Mouse (Mus musculus) neural tube, embryonic 12.5 days (tissue): ENCODE measurements around the gene Slc6a17. TPM values are rescaled to one million over a fixed set of nuclear protein-coding genes. Genes with fewer than 3 reads are reported as not detected.

Experiments used
- ATAC-seq: fragments of 200-750 bp; cut with Nextera tagmentation; 2 replicates; pipeline ENCODE4 v1.8.0; 2017; ENCODE audit warnings: low read depth, mild to moderate bottlenecking, moderate TSS enrichment, moderate library complexity; ENCODE audit not compliant: low FRiP score
- H3K27ac ChIP-seq: fragments of 300-500 bp; sonication (generic); 2 replicates; pipeline ENCODE4 v1.5.1; 2016
- H3K27me3 ChIP-seq: fragments of 300-500 bp; sonication (generic); replicated peaks from 2 replicates; pipeline ENCODE4 v1.6.1; 2016; ENCODE audit warnings: mild to moderate bottlenecking
- H3K36me3 ChIP-seq: fragments of 300-500 bp; sonication (generic); 2 replicates; pipeline ENCODE4 v1.6.1; 2016; ENCODE audit warnings: mild to moderate bottlenecking
- H3K4me1 ChIP-seq: fragments of 300-500 bp; sonication (generic); 2 replicates; pipeline ENCODE4 v1.6.1; 2016
- H3K4me2 ChIP-seq: fragments of 300-500 bp; sonication (generic); replicated peaks from 2 replicates; pipeline ENCODE4 v1.6.1; 2016; ENCODE audit warnings: mild to moderate bottlenecking
- H3K4me3 ChIP-seq: fragments of 300-500 bp; sonication (generic); 2 replicates; pipeline ENCODE4 v1.5.1; 2016
- H3K9ac ChIP-seq: fragments of 300-500 bp; sonication (generic); 2 replicates; pipeline ENCODE4 v1.6.1; 2016; ENCODE audit warnings: mild to moderate bottlenecking
- H3K9me3 ChIP-seq: fragments of 300-500 bp; sonication (generic); 2 replicates; pipeline ENCODE4 v1.6.1; 2016; ENCODE audit warnings: mild to moderate bottlenecking
- WGBS: fragments of 180-500 bp; shearing (Covaris S2); methylation state at CpG from one replicate; pipeline ENCODE4 v1.1.7; 2016; 5-methylcytosine and 5-hydroxymethylcytosine counted together
- polyA plus RNA-seq: library from polyadenylated mRNA; unstranded; fragments of >200 nt; fragmentation: Nextera tagmentation; extraction: Ambion mirVana; gene quantifications from 2 replicates; pipeline ENCODE4 v1.2.1, GENCODE M21; 2016

Gene Slc6a17
- polyA plus RNA-seq, 1 experiment from 2014 or later, result 3.3 TPM

- Histone ChIP-seq H3K4me3 (peak within 1 kb of the TSS; percentile 54), H3K9ac (peak within 1 kb of the TSS; percentile 54; the same call in 1 of the 2 replicates), H3K9me3 (no peaks in the 10 kb centered on the region), H3K27ac (no peak within 1 kb of the TSS), H3K27me3 (peaks cover 82% of the 10 kb centered on the region), H3K4me2 (peak within 1 kb of the TSS; percentile 99), H3K36me3 (no peaks in the 10 kb centered on the region), H3K4me1 (peaks cover 23% of the 10 kb centered on the region)
- WGBS, result under 1% methylated on average over 68 of the region's 68 CpGs
- peak; percentile 23 for ATAC-seq
Measured at GRCm38 (mm10) chr3:107459196-107459772, 58.5 kb downstream of the Slc6a17 start, which contains the start of gene Kcnc4. Gene Kcnc4, minus strand, starts transcription at chr3:107459552.

GRCm38 (mm10) chr3:107458528-107459195, 59.2 kb downstream of the Slc6a17 start:
- H3K4me1 ChIP-seq, result peaks cover 23% of the 10 kb centered on the region
- WGBS, result under 1% methylated on average over 51 of the region's 51 CpGs
- ATAC-seq, result 0 out of 2 replicates have a peak, but pooled peaks have one; percentile 2
- peaks cover 81% of the 10 kb centered on the region for H3K27me3 ChIP-seq
- H3K9ac ChIP-seq, result 0 out of 2 replicates have a peak overlapping the region, but pooled peaks have one; percentile 54
- no peaks in the 10 kb centered on the region for H3K9me3 ChIP-seq
- H3K4me3 ChIP-seq, result peak overlapping the region; percentile 54
- no peaks in the 10 kb centered on the region for H3K36me3 ChIP-seq
- H3K27ac ChIP-seq, result no peak overlapping the region
- H3K4me2 ChIP-seq, result peak overlapping the region; percentile 99

GRCm38 (mm10) chr3:107458104-107458503, 59.7 kb downstream of the Slc6a17 start:
- no peak overlapping the region for H3K9ac ChIP-seq
- H3K27me3 ChIP-seq, result peaks cover 77% of the 10 kb centered on the region
- WGBS, result 3% methylated on average over 23 of the region's 23 CpGs
- peaks cover 23% of the 10 kb centered on the region for H3K4me1 ChIP-seq
- ATAC-seq, result no peak
- H3K9me3 ChIP-seq, result no peaks in the 10 kb centered on the region
- peak overlapping the region; percentile 54 for H3K4me3 ChIP-seq
- no peaks in the 10 kb centered on the region for H3K36me3 ChIP-seq
- no peak overlapping the region for H3K27ac ChIP-seq
- peak overlapping the region; percentile 99 for H3K4me2 ChIP-seq

- no peak overlapping the region for H3K4me3 ChIP-seq
- peaks cover 44% of the 10 kb centered on the region for H3K27me3 ChIP-seq
- H3K36me3 ChIP-seq, result no peaks in the 10 kb centered on the region
- H3K9ac ChIP-seq, result no peak overlapping the region
- H3K4me1 ChIP-seq, result peaks cover 12% of the 10 kb centered on the region
- no peak overlapping the region for H3K4me2 ChIP-seq
- H3K27ac ChIP-seq, result no peak overlapping the region
- 83% methylated on average over 4 of the region's 4 CpGs for WGBS
- no peaks in the 10 kb centered on the region for H3K9me3 ChIP-seq
- ATAC-seq, result no peak
Measured at GRCm38 (mm10) chr3:107454280-107454679, 63.5 kb downstream of the Slc6a17 start.

- Histone ChIP-seq H3K27me3 (no peaks in the 10 kb centered on the region), H3K4me3 (no peak overlapping the region), H3K4me2 (no peak overlapping the region), H3K9me3 (no peaks in the 10 kb centered on the region), H3K9ac (no peak overlapping the region), H3K36me3 (no peaks in the 10 kb centered on the region), H3K4me1 (no peaks in the 10 kb centered on the region), H3K27ac (no peak overlapping the region)
- no peak for ATAC-seq
- 80% methylated on average over 3 of the region's 3 CpGs for WGBS
Measured at GRCm38 (mm10) chr3:107446822-107447221, 71.0 kb downstream of the Slc6a17 start.

GRCm38 (mm10) chr3:107443866-107444265, 74.0 kb downstream of the Slc6a17 start:
- ATAC-seq, result no peak
- H3K9ac ChIP-seq, result no peak overlapping the region
- no peak overlapping the region for H3K27ac ChIP-seq
- H3K36me3 ChIP-seq, result no peaks in the 10 kb centered on the region
- no peak overlapping the region for H3K4me3 ChIP-seq
- no peaks in the 10 kb centered on the region for H3K4me1 ChIP-seq
- H3K27me3 ChIP-seq, result no peaks in the 10 kb centered on the region
- 81% methylated on average over 5 of the region's 5 CpGs for WGBS
- H3K4me2 ChIP-seq, result no peak overlapping the region
- H3K9me3 ChIP-seq, result no peaks in the 10 kb centered on the region

- 85% methylated on average over 11 of the region's 11 CpGs for WGBS
- no peak for ATAC-seq
- no peak overlapping the region for H3K4me3 ChIP-seq
Measured at GRCm38 (mm10) chr3:107442191-107442590, 75.6 kb downstream of the Slc6a17 start.

GRCm38 (mm10) chr3:107441306-107441705, 76.5 kb downstream of the Slc6a17 start:
- no peak overlapping the region for H3K4me2 ChIP-seq
- no peak overlapping the region for H3K4me3 ChIP-seq
- no peaks in the 10 kb centered on the region for H3K9me3 ChIP-seq
- H3K27me3 ChIP-seq, result no peaks in the 10 kb centered on the region
- H3K36me3 ChIP-seq, result no peaks in the 10 kb centered on the region
- no peak overlapping the region for H3K9ac ChIP-seq
- WGBS, result 85% methylated on average over 8 of the region's 8 CpGs
- ATAC-seq, result no peak
- no peaks in the 10 kb centered on the region for H3K4me1 ChIP-seq
- no peak overlapping the region for H3K27ac ChIP-seq

More at GRCm38 (mm10) chr3:107442191-107442590, 75.6 kb downstream of the Slc6a17 start:
- Histone ChIP-seq H3K4me1 (no peaks in the 10 kb centered on the region), H3K36me3 (no peaks in the 10 kb centered on the region), H3K27me3 (no peaks in the 10 kb centered on the region), H3K4me2 (no peak overlapping the region), H3K9ac (no peak overlapping the region), H3K9me3 (no peaks in the 10 kb centered on the region), H3K27ac (no peak overlapping the region)

GRCm38 (mm10) chr3:107439280-107439679, 78.5 kb downstream of the Slc6a17 start:
- ATAC-seq, result no peak

GRCm38 (mm10) chr3:107437666-107438065, 80.2 kb downstream of the Slc6a17 start:
- no peaks in the 10 kb centered on the region for H3K36me3 ChIP-seq
- H3K9me3 ChIP-seq, result no peaks in the 10 kb centered on the region
- H3K27ac ChIP-seq, result no peak overlapping the region
- ATAC-seq, result no peak
- H3K4me3 ChIP-seq, result no peak overlapping the region
- no peaks in the 10 kb centered on the region for H3K4me1 ChIP-seq
- no peaks in the 10 kb centered on the region for H3K27me3 ChIP-seq
- no peak overlapping the region for H3K9ac ChIP-seq
- 71% methylated on average over 2 of the region's 2 CpGs for WGBS
- H3K4me2 ChIP-seq, result no peak overlapping the region

More at GRCm38 (mm10) chr3:107439280-107439679, 78.5 kb downstream of the Slc6a17 start:
- Histone ChIP-seq H3K9me3 (no peaks in the 10 kb centered on the region), H3K36me3 (no peaks in the 10 kb centered on the region), H3K4me3 (no peak overlapping the region), H3K4me1 (no peaks in the 10 kb centered on the region), H3K4me2 (no peak overlapping the region), H3K27me3 (no peaks in the 10 kb centered on the region), H3K27ac (no peak overlapping the region), H3K9ac (no peak overlapping the region)
- WGBS, result 92% methylated on average over 11 of the region's 11 CpGs

- H3K27ac ChIP-seq, result no peak overlapping the region
- H3K4me2 ChIP-seq, result no peak overlapping the region
- no peak overlapping the region for H3K9ac ChIP-seq
- H3K4me1 ChIP-seq, result no peaks in the 10 kb centered on the region
- no peak for ATAC-seq
- H3K36me3 ChIP-seq, result no peaks in the 10 kb centered on the region
- WGBS, result 64% methylated on average over 6 of the region's 6 CpGs
- H3K27me3 ChIP-seq, result no peaks in the 10 kb centered on the region
- H3K4me3 ChIP-seq, result no peak overlapping the region
- H3K9me3 ChIP-seq, result no peaks in the 10 kb centered on the region
Measured at GRCm38 (mm10) chr3:107436434-107436833, 81.4 kb downstream of the Slc6a17 start.

- ATAC-seq, result no peak
- no peak overlapping the region for H3K27ac ChIP-seq
- WGBS, result 63% methylated on average over 9 of the region's 9 CpGs
- H3K4me2 ChIP-seq, result no peak overlapping the region
- H3K4me1 ChIP-seq, result no peaks in the 10 kb centered on the region
- no peak overlapping the region for H3K9ac ChIP-seq
- H3K9me3 ChIP-seq, result no peaks in the 10 kb centered on the region
- no peaks in the 10 kb centered on the region for H3K36me3 ChIP-seq
- H3K4me3 ChIP-seq, result no peak overlapping the region
- no peaks in the 10 kb centered on the region for H3K27me3 ChIP-seq
Measured at GRCm38 (mm10) chr3:107433614-107434013, 84.2 kb downstream of the Slc6a17 start.
